9 mouse cellular contexts compared by ENCODE assay signal in genomic region chr2:30264671-30265519, GRCm38 (mm10). TPM values are rescaled to one million over a fixed set of nuclear protein-coding genes. Genes with fewer than 3 reads are reported as not detected.
DNase-seq lines count a peak whose midpoint lies in the region; ATAC-seq lines count a peak whose summit lies in the region.
"Had no signal": no experiment of that assay in that cellular context is flagged by ENCODE, and none has a peak within 500 bp of the region (broad histone marks: within the 10 kb centered on the region; RNA-seq: fewer than 3 reads in every experiment).

No protein-coding gene starts in this region.

- no peaks in the 10 kb centered on the region for H3K9me3 ChIP-seq in hindbrain, embryonic 10.5 days
- H3K9me3 ChIP-seq in hindbrain, embryonic 11.5 days (ENCODE audit: control insufficient read depth, low read length) = no peaks in the 10 kb centered on the region
- no peaks in the 10 kb centered on the region for H3K9me3 ChIP-seq in forebrain, embryonic 12.5 days
- no peaks in the 10 kb centered on the region for H3K9me3 ChIP-seq in kidney, embryonic 16.5 days (ENCODE audit: low read length)

- no peak overlapping the region for H3K4me3 ChIP-seq in hindbrain, embryonic 10.5 days
- H3K4me3 ChIP-seq in hindbrain, embryonic 11.5 days (ENCODE audit: low read depth, low read length) = no peak overlapping the region
- no peak overlapping the region for H3K4me3 ChIP-seq in forebrain, embryonic 12.5 days (replicated peaks)
- no peak overlapping the region for H3K4me3 ChIP-seq in kidney, embryonic 16.5 days (ENCODE audit: low read length)

- H3K27me3 ChIP-seq in hindbrain, embryonic 10.5 days (ENCODE audit: insufficient read depth, poor library complexity, severe bottlenecking) = no peaks in the 10 kb centered on the region
- H3K27me3 ChIP-seq in hindbrain, embryonic 11.5 days (ENCODE audit: control insufficient read depth, insufficient read depth, low read length) = no peaks in the 10 kb centered on the region
- no peaks in the 10 kb centered on the region for H3K27me3 ChIP-seq in forebrain, embryonic 12.5 days
- H3K27me3 ChIP-seq in kidney, embryonic 16.5 days (ENCODE audit: insufficient read depth, low read length) = no peaks in the 10 kb centered on the region

- ATAC-seq in hindbrain, embryonic 11.5 days (ENCODE audit: low FRiP score) = no peak
- no peak for ATAC-seq in forebrain, embryonic 12.5 days (ENCODE audit: low FRiP score)
- no peak for ATAC-seq in kidney, embryonic 16.5 days (ENCODE audit: low FRiP score, low TSS enrichment)

- H3K4me2 ChIP-seq in hindbrain, embryonic 11.5 days (replicated peaks; ENCODE audit: low read depth, low read length) = no peak overlapping the region
- no peak overlapping the region for H3K4me2 ChIP-seq in forebrain, embryonic 12.5 days
- no peak overlapping the region for H3K4me2 ChIP-seq in kidney, embryonic 16.5 days (replicated peaks; ENCODE audit: low read depth, low read length)

- DNase-seq in hindbrain, embryonic 10.5 days (ENCODE audit: low spot score) = no peak
- no peak for DNase-seq in hindbrain, embryonic 11.5 days (ENCODE audit: low spot score)
- peak; percentile 18 for DNase-seq in naive thymus-derived CD4-positive, alpha-beta T cell, adult 2 months (ENCODE audit: low read depth)
- no peak for DNase-seq in ovary, adult 18-20 months (ENCODE audit: low spot score)
- no peak for DNase-seq in gastrocnemius, adult 18-20 months (ENCODE audit: low spot score)
- DNase-seq in urinary bladder, adult 18-20 months (ENCODE audit: low spot score in 2 of 2) = no peak

- H3K27ac ChIP-seq in hindbrain, embryonic 10.5 days = peak overlapping the region; percentile 76
- H3K27ac ChIP-seq in hindbrain, embryonic 11.5 days (ENCODE audit: low read depth, low read length) = no peak overlapping the region
- peak overlapping the region; percentile 70 for H3K27ac ChIP-seq in forebrain, embryonic 12.5 days
- peak overlapping the region; percentile 95 for H3K27ac ChIP-seq in kidney, embryonic 16.5 days (ENCODE audit: low read length)

- 84% methylated on average over 7 of the region's 7 CpGs for WGBS in hindbrain, embryonic 10.5 days
- 86% methylated on average over 7 of the region's 7 CpGs for WGBS in hindbrain, embryonic 11.5 days
- 84% methylated on average over 7 of the region's 7 CpGs for WGBS in forebrain, embryonic 12.5 days
- WGBS in kidney, embryonic 16.5 days = 56% methylated on average over 7 of the region's 7 CpGs

- peaks cover 75% of the 10 kb centered on the region for H3K36me3 ChIP-seq in hindbrain, embryonic 10.5 days
- 0 out of 2 replicates have a peak, but pooled peaks cover 9% of the 10 kb centered on the region for H3K36me3 ChIP-seq in hindbrain, embryonic 11.5 days (ENCODE audit: control insufficient read depth, insufficient read depth, low read length)
- peaks cover 56% of the 10 kb centered on the region for H3K36me3 ChIP-seq in forebrain, embryonic 12.5 days (replicated peaks)
- H3K36me3 ChIP-seq in kidney, embryonic 16.5 days (ENCODE audit: insufficient read depth, low read length) = peaks cover 28% of the 10 kb centered on the region

- H3K9ac ChIP-seq in hindbrain, embryonic 11.5 days (ENCODE audit: low read depth, low read length) = no peak overlapping the region
- no peak overlapping the region for H3K9ac ChIP-seq in forebrain, embryonic 12.5 days
- H3K9ac ChIP-seq in kidney, embryonic 16.5 days (replicated peaks; ENCODE audit: low read length) = no peak overlapping the region; the same call in 1 of the 2 replicates
- H3K9ac ChIP-seq: liver, embryonic 14.5 days had no signal

- peaks cover 36% of the 10 kb centered on the region for H3K4me1 ChIP-seq in hindbrain, embryonic 10.5 days (replicated peaks)
- H3K4me1 ChIP-seq in hindbrain, embryonic 11.5 days (replicated peaks; ENCODE audit: control insufficient read depth, insufficient read depth, low read length) = 0 out of 2 replicates have a peak, but pooled peaks cover 2% of the 10 kb centered on the region
- H3K4me1 ChIP-seq in forebrain, embryonic 12.5 days = peaks cover 24% of the 10 kb centered on the region
- H3K4me1 ChIP-seq in kidney, embryonic 16.5 days (ENCODE audit: insufficient read depth, low read length) = peaks cover 33% of the 10 kb centered on the region

RNA-seq across cellular contexts. Expression of gene Phyhd1, which starts 1.1 kb away (rescaled TPM):
- polyA plus RNA-seq in hindbrain, embryonic 10.5 days (2016; fragmentation: Nextera tagmentation; extraction: Ambion mirVana) = 3.1 and 5.5 TPM in 2 replicates
- 4.2 and 5.6 TPM in 2 replicates for polyA plus RNA-seq in hindbrain, embryonic 11.5 days (2014; fragmentation: Nextera tagmentation; extraction: Ambion mirVana)
- 5.0 and 5.4 TPM in 2 replicates for polyA plus RNA-seq in forebrain, embryonic 12.5 days (2016; fragmentation: Nextera tagmentation; extraction: Ambion mirVana)
- 15.8 and 16.0 TPM in 2 replicates for polyA plus RNA-seq in kidney, embryonic 16.5 days (2015; fragmentation: Nextera tagmentation; extraction: Ambion mirVana)
- 10 to 100 TPM; 10.4 to 18.7 TPM for total RNA-seq in gastrocnemius, adult 18-20 months (2021)

RNA-seq across cellular contexts. Expression of gene Gm28038, which starts 15.9 kb away (rescaled TPM):
- not detected in 2 replicates for polyA plus RNA-seq in hindbrain, embryonic 10.5 days (2016; fragmentation: Nextera tagmentation; extraction: Ambion mirVana)
- not detected in 2 replicates for polyA plus RNA-seq in hindbrain, embryonic 11.5 days (2014; fragmentation: Nextera tagmentation; extraction: Ambion mirVana)
- not detected in 2 replicates for polyA plus RNA-seq in forebrain, embryonic 12.5 days (2016; fragmentation: Nextera tagmentation; extraction: Ambion mirVana)
- not detected in 2 replicates for polyA plus RNA-seq in kidney, embryonic 16.5 days (2015; fragmentation: Nextera tagmentation; extraction: Ambion mirVana)
- total RNA-seq in gastrocnemius, adult 18-20 months (2021) = 1 to 10 TPM in 1 of 2 experiments, not detected in 1; 1.1 TPM
- polyA plus RNA-seq: liver, embryonic 14.5 days had no signal

RNA-seq across cellular contexts. Expression of gene Dolk, which starts 21.2 kb away (rescaled TPM):
- polyA plus RNA-seq in hindbrain, embryonic 10.5 days (2016; fragmentation: Nextera tagmentation; extraction: Ambion mirVana) = 25.7 and 26.6 TPM in 2 replicates
- polyA plus RNA-seq in hindbrain, embryonic 11.5 days (2014; fragmentation: Nextera tagmentation; extraction: Ambion mirVana) = 24.0 and 24.1 TPM in 2 replicates
- 25.4 and 25.6 TPM in 2 replicates for polyA plus RNA-seq in forebrain, embryonic 12.5 days (2016; fragmentation: Nextera tagmentation; extraction: Ambion mirVana)
- polyA plus RNA-seq in kidney, embryonic 16.5 days (2015; fragmentation: Nextera tagmentation; extraction: Ambion mirVana) = 42.6 and 44.2 TPM in 2 replicates
- total RNA-seq in gastrocnemius, adult 18-20 months (2021) = 10 to 100 TPM; 20.9 to 22.4 TPM

RNA-seq across cellular contexts. Expression of gene Nup188, which starts 21.3 kb away (rescaled TPM):
- polyA plus RNA-seq in hindbrain, embryonic 10.5 days (2016; fragmentation: Nextera tagmentation; extraction: Ambion mirVana) = 62.2 and 62.6 TPM in 2 replicates
- 44.5 and 49.9 TPM in 2 replicates for polyA plus RNA-seq in hindbrain, embryonic 11.5 days (2014; fragmentation: Nextera tagmentation; extraction: Ambion mirVana)
- 42.3 and 47.0 TPM in 2 replicates for polyA plus RNA-seq in forebrain, embryonic 12.5 days (2016; fragmentation: Nextera tagmentation; extraction: Ambion mirVana)
- polyA plus RNA-seq in kidney, embryonic 16.5 days (2015; fragmentation: Nextera tagmentation; extraction: Ambion mirVana) = 37.6 and 47.9 TPM in 2 replicates
- total RNA-seq in gastrocnemius, adult 18-20 months (2021) = 1 to 10 TPM; 6.8 to 7.8 TPM

RNA-seq across cellular contexts. Expression of gene Gm28035, which starts 24.5 kb away (rescaled TPM):
- 0.10 TPM in 1 of 2 replicates, not detected in the other for polyA plus RNA-seq in hindbrain, embryonic 10.5 days (2016; fragmentation: Nextera tagmentation; extraction: Ambion mirVana)
- 0.06 and 0.07 TPM in 2 replicates for polyA plus RNA-seq in hindbrain, embryonic 11.5 days (2014; fragmentation: Nextera tagmentation; extraction: Ambion mirVana)
- 0.29 and 0.64 TPM in 2 replicates for polyA plus RNA-seq in forebrain, embryonic 12.5 days (2016; fragmentation: Nextera tagmentation; extraction: Ambion mirVana)
- polyA plus RNA-seq in kidney, embryonic 16.5 days (2015; fragmentation: Nextera tagmentation; extraction: Ambion mirVana) = 0.45 TPM in 2 replicates
- 1 to 10 TPM in 1 of 2 experiments, under 1 TPM in 1; 0.55 to 1.2 TPM for total RNA-seq in gastrocnemius, adult 18-20 months (2021)
